Mouse (Mus musculus) left cerebral cortex, postnatal 4 days (tissue): ENCODE measurements around the gene Fyn. TPM values are rescaled to one million over a fixed set of nuclear protein-coding genes. Genes with fewer than 3 reads are reported as not detected.

Experiments used
- DNase-seq: peaks from one replicate; pipeline ENCODE4 v3.0.0-alpha.2; 2022
- intact Hi-C: fragments of 180-260 bp; cut with DNase I; formaldehyde crosslinking; loops from one replicate; pipeline ENCODE4 v1.15.1; 2025
- total RNA-seq, 2 experiments: library from RNA; stranded (reverse); gene quantifications; 2 replicates each; pipeline ENCODE4 v1.2.3; 2021

The Fyn gene
- total RNA-seq, 2 experiments from 2014 or later: 211 to 217 TPM

GRCm38 (mm10) chr10:39409602-39410001 lies 40.9 kb downstream of the Fyn start:
- intact Hi-C loops: no loop called here
- DNase-seq: no peak

DNA sequence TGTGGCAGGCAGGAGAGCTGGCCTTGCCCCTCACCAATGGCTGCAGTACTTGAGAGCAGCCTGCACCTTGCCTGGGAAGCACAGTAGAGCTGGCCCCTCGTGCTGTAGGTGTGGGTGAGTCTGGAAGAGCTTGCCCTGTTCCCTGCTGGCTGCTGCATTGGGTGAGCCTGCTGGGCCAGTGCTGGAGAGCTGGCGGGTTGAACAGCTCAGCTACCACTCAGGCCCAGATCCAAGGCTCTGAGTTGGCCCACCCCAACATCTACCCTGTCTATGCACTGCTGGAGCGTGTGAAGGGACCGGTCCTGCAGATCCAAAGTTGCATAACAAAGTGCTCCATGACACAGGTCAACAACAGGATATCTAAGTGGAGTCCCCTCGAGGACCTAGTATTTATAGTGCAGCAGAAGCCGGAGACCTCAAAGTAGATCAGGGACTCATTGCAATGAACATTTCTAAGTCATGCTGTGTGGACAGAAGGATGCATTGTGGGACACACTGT lies 41.5 kb downstream of the Fyn start:
- intact Hi-C loops: no loop called here
- no peak for DNase-seq

DNA sequence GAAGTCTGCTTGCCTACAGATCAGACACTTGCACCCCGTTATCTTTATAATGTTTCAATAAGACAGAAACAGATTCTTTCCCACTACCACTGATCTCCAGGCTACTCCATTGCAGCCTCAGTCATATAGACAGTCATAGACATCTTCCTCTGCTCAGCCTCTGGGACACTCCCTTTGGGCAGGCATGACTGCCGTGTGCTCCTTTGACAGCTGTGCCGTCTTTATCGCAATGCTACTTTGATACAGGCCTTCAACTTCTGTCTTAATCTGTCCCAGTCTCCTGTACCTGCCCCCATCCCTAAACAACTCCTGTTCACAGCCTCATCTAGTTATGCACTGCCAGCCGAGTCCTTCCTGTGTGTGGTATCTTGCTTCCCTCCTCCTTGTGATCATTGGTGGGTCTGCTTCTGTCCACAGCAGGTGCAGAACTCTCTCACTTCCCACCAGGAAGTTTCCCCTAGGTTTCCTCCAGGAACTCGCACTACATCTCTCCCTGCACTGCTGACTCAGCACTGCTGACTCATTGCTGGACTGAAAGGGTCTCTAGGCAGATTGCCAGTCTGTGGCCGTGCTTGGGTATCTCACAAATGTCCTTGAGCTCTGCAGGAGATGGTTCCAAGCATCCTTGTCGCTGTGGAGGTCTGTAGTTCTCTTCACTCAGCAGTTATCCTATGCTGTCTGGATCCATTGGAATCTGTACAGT lies 43.4 kb downstream of the Fyn start:
- intact Hi-C loops: no loop called here
- peak; percentile 38 for DNase-seq

DNA sequence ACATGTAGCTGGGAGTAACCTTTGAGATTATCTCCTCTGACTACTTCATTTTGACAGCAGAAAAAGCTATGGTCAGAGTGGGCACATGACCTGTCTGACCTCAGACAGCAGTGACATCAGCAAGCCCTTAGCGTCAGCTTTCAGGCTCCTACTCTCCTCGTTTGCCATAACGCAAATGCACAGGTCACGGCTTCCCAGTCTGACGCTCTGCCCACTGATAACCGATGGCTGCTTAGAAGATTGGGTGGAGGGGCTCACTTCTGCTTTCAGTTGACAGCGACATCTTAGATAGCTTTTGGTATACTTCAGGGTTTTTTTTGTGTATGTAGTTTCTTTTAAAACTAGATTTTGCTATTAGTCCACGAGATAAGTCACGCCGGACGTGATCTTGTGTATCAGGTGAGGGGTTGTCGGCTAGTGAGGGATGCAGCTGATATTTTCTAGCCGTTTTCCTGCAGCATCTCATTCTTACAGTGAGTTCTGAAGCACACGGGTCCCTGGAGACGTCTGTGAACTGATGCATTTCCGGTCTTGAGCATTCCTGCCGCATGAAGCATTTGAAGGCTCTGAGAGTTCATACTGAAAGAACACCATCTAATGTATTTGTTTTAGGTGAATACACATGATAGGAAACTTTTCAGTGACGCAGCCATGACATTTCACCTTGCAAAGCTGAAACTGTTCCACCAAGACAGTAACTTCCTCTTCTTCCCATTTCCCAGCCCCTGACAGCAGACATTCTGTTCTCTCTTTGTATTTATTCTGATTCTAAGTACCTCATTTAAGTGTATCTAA lies 44.4 kb downstream of the Fyn start:
- intact Hi-C loops: no loop called here
- DNase-seq: no peak

GRCm38 (mm10) chr10:39414068-39414467 lies 45.4 kb downstream of the Fyn start:
- intact Hi-C loops: no loop called here
- DNase-seq: no peak

DNA sequence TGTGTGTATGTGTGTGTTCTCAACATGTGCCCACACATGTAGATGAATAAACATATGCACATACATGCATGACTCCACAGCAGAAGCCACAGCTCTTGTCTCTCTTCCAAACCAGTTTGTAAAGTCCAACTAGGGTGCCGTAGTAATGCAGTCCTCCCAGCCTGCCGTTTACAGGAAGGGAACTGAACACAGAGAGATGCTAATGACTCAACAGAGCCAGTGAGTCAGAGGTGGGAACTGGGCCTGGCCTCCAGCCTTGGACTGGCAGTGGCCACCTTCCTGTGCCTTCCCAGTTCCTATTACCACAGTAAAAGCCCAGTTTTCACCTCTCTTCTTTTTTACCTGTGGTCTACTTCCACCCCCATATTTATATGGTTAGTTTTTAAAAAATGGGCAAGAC lies 46.9 kb downstream of the Fyn start:
- intact Hi-C loops: no loop called here
- DNase-seq: no peak

GRCm38 (mm10) chr10:39417611-39418010 lies 49.0 kb downstream of the Fyn start:
- intact Hi-C loops: no loop called here
- no peak for DNase-seq

DNA sequence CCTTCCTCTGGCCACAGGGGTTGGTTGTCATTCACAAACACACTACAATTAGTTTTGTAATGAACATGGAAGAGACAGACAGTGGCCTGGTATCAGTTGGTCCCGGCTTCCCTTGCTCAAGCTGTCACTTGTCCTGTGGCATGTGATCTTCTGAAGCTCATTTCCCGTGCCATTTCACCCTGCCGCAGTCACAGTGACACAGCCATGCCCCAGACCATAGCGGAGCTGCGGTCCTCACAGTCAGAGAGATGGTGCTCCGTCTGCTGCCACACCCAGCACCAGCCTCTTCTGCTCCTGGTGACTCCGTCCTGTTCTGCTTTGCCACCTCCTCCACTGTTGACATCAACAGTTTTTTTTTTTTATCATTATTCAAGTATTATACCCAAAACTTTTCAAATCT lies 49.7 kb downstream of the Fyn start:
- DNase-seq: no peak
- intact Hi-C loops: no loop called here

DNA sequence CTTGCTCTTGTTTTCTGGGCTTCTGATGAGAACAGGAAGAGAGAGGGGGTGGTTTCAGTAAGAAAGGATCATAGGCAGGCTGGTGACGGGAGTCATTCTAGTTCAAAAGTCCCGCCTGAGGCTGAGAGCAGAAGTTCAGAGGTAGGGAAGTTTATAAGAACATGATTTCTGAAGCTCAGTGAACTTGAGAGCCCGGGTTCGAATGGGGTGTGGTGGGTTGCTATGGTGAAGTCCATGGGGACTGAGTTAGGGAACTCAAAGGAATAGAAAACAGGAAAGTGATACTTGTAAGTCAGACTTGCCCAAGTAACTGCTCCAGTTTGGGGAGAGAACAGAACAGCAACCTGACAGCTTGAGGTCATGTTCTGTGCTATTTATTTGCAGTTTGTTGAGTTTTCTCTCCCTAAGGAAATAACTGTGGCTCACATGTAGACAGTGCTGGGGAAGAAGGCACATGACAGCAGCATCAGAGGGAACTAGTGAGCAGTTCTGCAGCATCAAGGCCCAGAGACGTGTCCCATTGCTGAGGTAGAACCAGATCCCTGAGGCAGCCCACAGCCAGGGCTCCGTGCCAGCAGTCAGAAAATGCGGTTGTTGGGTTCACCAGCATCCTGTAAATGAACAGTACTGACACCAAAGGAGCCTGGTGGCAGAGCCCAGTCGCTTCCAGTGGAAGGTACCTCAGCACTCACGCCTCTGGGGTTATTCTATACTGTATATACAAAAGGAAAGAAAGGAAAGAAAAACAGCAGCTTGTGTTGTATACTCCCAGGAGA lies 52.4 kb downstream of the Fyn start:
- intact Hi-C loops: no loop called here
- DNase-seq: peak; percentile 61

DNA sequence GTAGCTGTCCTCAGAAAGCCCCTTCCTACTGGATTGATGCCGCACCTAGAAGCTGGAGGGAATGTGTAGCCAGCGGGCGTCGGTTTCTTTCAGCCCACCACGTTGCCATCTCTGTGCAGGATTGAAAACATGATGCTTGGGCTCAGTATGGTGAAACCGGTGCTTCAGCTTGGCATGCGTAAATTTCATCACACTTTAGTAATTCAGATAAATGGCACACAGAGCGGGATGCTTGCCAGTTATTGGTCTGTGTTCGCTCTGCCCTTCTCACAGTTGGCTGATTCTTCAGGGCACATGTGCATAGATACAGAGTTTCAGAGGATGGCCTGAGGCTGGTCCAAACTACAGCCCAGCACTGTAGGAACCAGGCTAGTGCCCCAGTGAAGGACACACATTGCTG lies 53.1 kb downstream of the Fyn start:
- DNase-seq: peak; percentile 34
- intact Hi-C loops: no loop called here

GRCm38 (mm10) chr10:39424643-39425042 lies 56.0 kb downstream of the Fyn start:
- intact Hi-C loops: no loop called here
- no peak for DNase-seq

DNA sequence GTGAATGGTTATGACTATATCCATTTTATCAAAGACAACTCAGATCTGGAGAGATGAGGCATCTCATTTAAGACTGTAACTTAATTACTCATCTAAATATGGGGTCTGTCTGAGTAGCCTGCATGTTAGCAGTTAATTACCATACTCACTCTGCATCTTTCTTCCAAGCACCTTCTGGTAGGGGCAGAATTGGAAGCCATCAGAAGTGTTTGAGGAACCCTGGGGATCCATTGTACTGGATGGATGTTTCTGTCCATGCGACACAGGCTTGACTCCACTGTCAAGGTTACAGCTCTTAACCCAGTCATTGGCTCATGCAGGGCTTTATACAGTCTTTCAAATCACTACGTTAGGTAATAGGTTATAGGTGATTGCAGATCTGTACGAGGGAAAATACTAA lies 57.4 kb downstream of the Fyn start:
- no peak for DNase-seq
- intact Hi-C loops: no loop called here

DNA sequence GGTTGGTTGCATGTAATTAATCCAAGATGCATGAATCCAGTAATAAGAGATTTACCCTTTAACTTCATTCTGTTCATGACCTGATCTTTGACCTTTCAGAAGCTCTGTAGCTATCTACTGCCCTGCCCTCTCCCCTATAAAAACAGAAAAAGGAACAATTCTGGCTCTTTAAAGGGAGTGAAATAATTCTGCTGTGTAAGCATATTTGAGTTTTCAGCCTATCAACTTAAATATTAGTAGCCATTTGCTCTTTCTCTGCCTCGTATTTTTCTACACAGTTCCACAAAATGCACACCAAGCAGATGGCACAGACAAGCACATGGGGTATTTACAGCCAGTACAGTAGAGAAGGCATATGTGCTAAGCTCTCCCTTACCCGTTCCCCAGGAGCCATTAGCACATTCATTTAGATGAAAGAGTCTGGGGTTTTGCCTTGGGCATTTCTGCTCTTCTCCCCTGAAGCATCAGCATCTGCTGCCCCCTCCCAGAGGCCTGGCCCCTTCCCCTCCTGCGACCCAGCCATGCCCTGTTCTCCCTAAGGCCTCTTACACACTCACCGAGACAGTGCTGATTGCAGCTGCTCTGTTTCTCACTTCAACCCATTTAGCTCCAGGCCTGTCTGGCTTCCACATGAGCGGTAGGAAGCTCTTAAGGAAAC lies 58.3 kb downstream of the Fyn start:
- intact Hi-C loops: no loop called here
- peak; percentile 63 for DNase-seq

GRCm38 (mm10) chr10:39429661-39430060 lies 61.0 kb downstream of the Fyn start:
- DNase-seq: no peak
- intact Hi-C loops: no loop called here

GRCm38 (mm10) chr10:39430074-39430764 lies 61.6 kb downstream of the Fyn start:
- DNase-seq: no peak
- intact Hi-C loops: no loop called here

- intact Hi-C loops: no loop called here
- no peak for DNase-seq
These were observed 62.6 kb downstream of the Fyn start for GRCm38 (mm10) chr10:39431265-39431664.

DNA sequence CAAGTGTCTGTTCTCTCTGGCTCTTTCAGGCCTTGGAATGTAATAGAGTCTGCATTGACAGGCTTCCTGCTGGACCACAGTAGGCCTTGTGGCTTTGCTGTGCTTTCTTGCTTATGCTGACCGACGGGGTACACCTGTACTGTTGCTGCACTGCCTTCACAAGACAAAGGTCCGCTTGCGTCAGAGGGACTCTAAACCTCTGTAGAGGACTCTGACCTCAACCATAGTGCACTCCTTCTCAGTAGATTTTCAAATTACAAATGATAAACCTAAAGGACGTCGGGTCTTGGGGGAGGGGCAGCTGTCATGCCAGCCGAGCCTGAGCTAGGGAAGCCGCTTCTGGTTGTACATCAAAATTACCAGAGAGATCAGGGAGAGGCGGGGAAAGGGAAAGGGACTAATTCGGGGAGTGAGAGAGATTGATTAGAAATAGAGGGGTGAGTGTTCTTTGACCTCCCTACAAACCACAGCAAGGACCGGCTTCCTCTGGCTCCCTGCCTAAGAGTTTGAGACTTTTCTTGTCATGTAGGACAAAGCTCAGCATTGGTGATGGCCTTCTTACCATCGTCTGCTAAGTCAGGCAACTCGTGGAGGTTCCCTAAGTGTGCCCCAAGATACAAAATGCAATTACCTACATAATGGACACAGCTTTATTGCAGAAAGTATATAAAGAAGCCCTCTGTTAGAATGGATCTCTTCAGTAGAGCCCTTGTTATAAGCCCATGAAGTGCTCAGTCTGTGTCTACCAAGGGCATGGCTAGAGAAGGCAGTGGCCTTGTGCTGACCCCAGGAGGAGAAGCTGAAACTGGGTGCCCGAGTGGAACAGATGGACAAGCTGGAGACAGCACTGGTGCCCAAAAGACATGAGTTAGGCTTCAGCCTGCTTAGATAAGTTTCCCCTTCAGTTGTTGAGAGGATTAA lies 64.3 kb downstream of the Fyn start:
- intact Hi-C loops: no loop called here
- no peak for DNase-seq

GRCm38 (mm10) chr10:39433893-39434292 lies 65.2 kb downstream of the Fyn start:
- intact Hi-C loops: no loop called here
- no peak for DNase-seq

DNA sequence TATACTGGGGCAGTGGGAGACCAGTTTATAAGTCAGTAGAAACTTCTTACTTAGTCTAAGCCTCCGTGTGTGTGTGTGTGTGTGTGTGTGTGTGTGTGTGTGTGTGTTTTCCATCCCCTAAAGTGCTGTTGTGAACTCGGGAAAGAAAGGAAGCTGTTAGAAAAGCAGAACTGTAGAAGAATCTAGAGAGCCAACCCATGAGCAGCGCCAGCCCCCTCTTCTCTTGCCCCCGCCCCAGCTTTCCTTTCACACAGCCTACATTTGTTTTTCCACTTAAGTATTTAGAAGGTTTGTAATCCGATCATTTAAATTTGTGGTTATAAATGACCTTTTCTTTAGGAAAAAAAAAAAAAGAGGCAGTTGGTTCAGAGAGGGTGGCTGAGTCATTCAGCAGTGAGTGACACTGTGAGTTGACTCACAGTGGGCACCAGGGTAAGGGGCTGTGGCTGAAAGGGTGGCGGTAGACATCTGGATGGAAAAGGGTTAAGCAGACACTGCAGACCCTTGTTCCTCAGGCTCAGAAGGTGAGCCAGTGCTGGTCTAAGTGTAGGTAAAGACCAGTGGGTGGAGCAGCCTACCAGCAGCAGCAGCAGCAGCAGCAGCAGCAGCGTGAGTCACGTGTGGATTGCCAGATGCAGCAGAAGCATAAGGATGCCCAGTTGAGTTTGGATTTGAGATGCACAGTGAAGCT lies 66.2 kb downstream of the Fyn start:
- intact Hi-C loops: no loop called here
- DNase-seq: no peak
